Mouse (Mus musculus) brain, embryonic 14.5 days (tissue): ENCODE results near the gene Gm20662.

Experiments
- CTCF ChIP-seq: fragments of 200-500 bp; IDR thresholded peaks from 2 replicates; pipeline ENCODE4 v1.5.1; 2012; ENCODE audit warnings: inconsistent platforms, mild to moderate bottlenecking, moderate library complexity, borderline replicate concordance; ENCODE audit not compliant: insufficient read depth, insufficient read length; ENCODE audit errors: extremely low read depth
- POLR2A ChIP-seq: fragments of 200-500 bp; IDR thresholded peaks from 2 replicates; pipeline ENCODE4 v1.6.1; 2012; ENCODE audit warnings: mild to moderate bottlenecking, inconsistent platforms, borderline replicate concordance; ENCODE audit not compliant: poor library complexity, insufficient read depth, insufficient read length, severe bottlenecking; ENCODE audit errors: extremely low read depth

DNA sequence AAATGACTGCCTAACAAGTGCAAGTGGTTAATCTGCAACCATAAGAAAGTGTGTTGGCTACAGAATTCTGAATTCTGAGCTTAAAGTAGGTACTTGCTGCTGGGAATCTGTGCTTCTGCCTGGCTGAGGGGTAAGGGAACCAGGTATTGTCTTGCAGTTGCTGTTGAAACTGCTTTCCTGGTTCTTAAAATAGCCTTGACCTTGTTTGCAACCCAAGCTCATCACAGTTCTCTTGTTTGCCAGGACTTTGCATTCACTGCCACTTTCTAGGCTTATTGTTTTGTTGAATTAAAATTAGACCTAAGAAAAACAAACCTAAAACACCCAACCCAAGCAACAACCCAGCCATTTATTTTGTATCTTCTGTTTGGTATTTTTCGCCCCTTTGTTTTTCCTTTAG lies 24.6 kb downstream of the Gm20662 start:
- TF ChIP-seq POLR2A = no peak
- TF ChIP-seq CTCF = no peak
